Comparison of ENCODE assay signal across 22 mouse cellular contexts in the genomic region with DNA sequence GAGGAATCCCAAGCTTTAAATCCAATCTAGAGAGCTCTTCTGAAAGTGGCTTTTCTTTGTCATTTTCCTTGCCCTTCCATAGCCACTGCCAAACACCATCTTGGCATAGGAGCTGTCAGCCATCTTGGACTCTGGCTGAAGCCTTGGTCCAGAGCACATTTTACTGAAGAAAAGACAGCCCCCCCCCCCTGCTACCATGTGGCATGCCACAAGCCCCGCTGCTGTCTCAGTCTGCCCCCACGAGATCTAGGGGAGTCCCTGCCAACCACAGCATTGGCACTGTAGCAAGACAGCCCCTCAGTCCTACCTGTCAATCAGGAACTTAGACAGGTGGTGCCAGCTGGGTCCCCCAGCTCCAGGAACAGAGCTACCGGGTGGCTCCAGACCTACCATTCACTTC.
"Had no signal": no experiment of that assay in that cellular context is flagged by ENCODE, and none has a peak within 500 bp of the region (broad histone marks: within the 10 kb centered on the region; RNA-seq: fewer than 3 reads in every experiment).

No protein-coding gene starts in this region.

- DNase-seq: kidney, adult 11 months; kidney, adult 8-10 months; kidney, postnatal 14 days; kidney, postnatal 4 days; liver; lung, adult 18-20 months; lung, postnatal 10 days; lung, postnatal 36 days; right cerebral cortex, adult 18-20 months; right cerebral cortex, postnatal 14 days; right cerebral cortex, postnatal 4 days; spleen, adult 18-20 months; thymus, postnatal 25 days had no signal

- H3K27ac ChIP-seq: limb, embryonic 10.5 days; limb, embryonic 13.5 days; liver, embryonic 12.5 days; liver, embryonic 15.5 days; lung, embryonic 15.5 days; midbrain, embryonic 15.5 days; neural tube, embryonic 12.5 days; neural tube, embryonic 15.5 days; stomach, embryonic 15.5 days had no signal

- H3K4me3 ChIP-seq: limb, embryonic 10.5 days; limb, embryonic 13.5 days; liver, embryonic 12.5 days; liver, embryonic 15.5 days; lung, embryonic 15.5 days; midbrain, embryonic 15.5 days; neural tube, embryonic 12.5 days; neural tube, embryonic 15.5 days; stomach, embryonic 15.5 days had no signal
